In the genomic region with DNA sequence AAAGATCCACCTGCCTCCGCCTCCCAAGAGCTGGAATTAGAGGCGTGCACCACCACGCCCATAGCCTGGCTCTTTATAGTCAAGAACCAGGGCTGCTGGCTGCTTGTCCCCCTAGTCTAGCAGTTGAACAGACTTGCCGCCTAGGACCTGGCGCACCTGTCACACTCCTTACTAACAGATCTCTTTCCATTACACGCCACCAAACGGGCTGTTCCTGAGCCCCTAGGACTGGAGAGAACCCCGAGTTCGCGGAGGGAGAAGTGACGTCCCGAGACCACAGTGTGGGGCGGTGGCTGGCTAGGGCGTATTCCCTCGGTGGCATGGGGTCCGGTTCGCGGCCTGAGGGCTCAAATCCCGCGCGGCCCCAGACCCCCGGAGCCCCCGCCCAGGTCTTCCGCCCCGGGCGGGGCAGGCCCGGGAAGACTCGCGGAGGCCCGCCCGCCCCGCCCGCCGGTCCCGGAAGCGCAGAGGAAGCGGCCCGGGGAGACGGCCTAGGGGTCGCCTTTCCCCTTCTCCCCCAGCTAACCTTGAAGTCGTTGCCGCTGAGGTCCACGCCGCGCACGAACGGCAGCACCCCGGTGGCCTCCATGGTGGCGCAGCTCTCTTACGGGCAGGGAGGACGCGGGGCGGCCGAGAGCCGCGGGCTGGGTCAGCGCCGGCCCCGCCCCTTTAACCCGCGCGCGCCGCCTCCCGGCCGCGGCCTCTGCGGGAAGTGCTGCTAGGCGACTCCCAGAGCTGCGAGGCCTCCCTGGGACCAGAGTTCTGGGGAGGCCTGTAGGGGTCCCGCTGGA, we compare ENCODE assay signal across 8 mouse cellular contexts. TPM values are rescaled to one million over a fixed set of nuclear protein-coding genes. Genes with fewer than 3 reads are reported as not detected.
A peak's percentile ranks its signal among the peaks of the same experiment; 100 is the strongest.
DNase-seq lines count a peak whose midpoint lies in the region; ATAC-seq and TF ChIP-seq lines count a peak whose summit lies in the region.

Flii (minus strand) TSS at position 663 of the 791 bp plus-strand sequence.

- ATAC-seq in embryonic facial prominence, embryonic 15.5 days (ENCODE audit: insufficient number of reproducible peaks, low FRiP score, low TSS enrichment, low read depth) = peak; percentile 75
- peak; percentile 71 for ATAC-seq in kidney, embryonic 14.5 days (ENCODE audit: low FRiP score, low TSS enrichment)
- peak; percentile 15 for ATAC-seq in monocyte, adult 5-6 weeks (replicated peaks; ENCODE audit: insufficient number of reproducible peaks, low FRiP score, low TSS enrichment, poor library complexity, severe bottlenecking)

- peaks cover 5% of the 10 kb centered on the region; the same call in 1 of the 2 replicates for H3K4me1 ChIP-seq in bone marrow, adult 2 months (ENCODE audit: control insufficient read depth, insufficient read depth, low read length)
- H3K4me1 ChIP-seq in embryonic facial prominence, embryonic 15.5 days = peaks cover 30% of the 10 kb centered on the region
- H3K4me1 ChIP-seq in kidney, embryonic 14.5 days (ENCODE audit: control insufficient read depth, insufficient read depth, low read length) = peaks cover 18% of the 10 kb centered on the region
- peaks cover 34% of the 10 kb centered on the region for H3K4me1 ChIP-seq in liver, adult 2 months (ENCODE audit: control insufficient read depth, insufficient read depth, low read length)

- peak within 1 kb of the TSS; percentile 95 for H3K4me3 ChIP-seq in bone marrow, adult 2 months (replicated peaks; ENCODE audit: control insufficient read depth, low read depth, low read length)
- H3K4me3 ChIP-seq in embryonic facial prominence, embryonic 15.5 days (replicated peaks) = peak within 1 kb of the TSS; percentile 94
- peak within 1 kb of the TSS; percentile 93 for H3K4me3 ChIP-seq in kidney, embryonic 14.5 days (ENCODE audit: low read length)
- peak within 1 kb of the TSS; percentile 99 for H3K4me3 ChIP-seq in liver, adult 2 months (ENCODE audit: insufficient read depth, low read depth, low read length)

- H3K79me2 ChIP-seq in liver, adult 2 months (ENCODE audit: control insufficient read depth, insufficient read depth, low read length) = peaks cover 9% of the 10 kb centered on the region; the same call in 1 of the 2 replicates

- WGBS in bone marrow, adult 2 months = under 1% methylated on average over 71 of the region's 71 CpGs
- WGBS in embryonic facial prominence, embryonic 15.5 days = under 1% methylated on average over 69 of the region's 71 CpGs
- WGBS in kidney, embryonic 14.5 days = 1% methylated on average over 59 of the region's 71 CpGs
- WGBS in liver, adult 2 months = under 1% methylated on average over 66 of the region's 71 CpGs

- peak; percentile 86 to 88 for DNase-seq in B cell, adult 2 months
- DNase-seq in heart, adult 9 months (ENCODE audit: low spot score in 2 of 2) = peak; percentile 80 to 85
- peak; percentile 65 for DNase-seq in liver, adult 2 months (ENCODE audit: extremely low read depth, low read depth, low spot score)
- peak; percentile 86 to 95 for DNase-seq in spleen, postnatal 4 days (ENCODE audit: low spot score in 2 of 2)

- peak within 1 kb of the TSS; percentile 79 for H3K9ac ChIP-seq in embryonic facial prominence, embryonic 15.5 days
- peak within 1 kb of the TSS; percentile 91 for H3K9ac ChIP-seq in kidney, embryonic 14.5 days (ENCODE audit: low read depth, low read length)
- peak within 1 kb of the TSS; percentile 99 for H3K9ac ChIP-seq in liver, adult 2 months (ENCODE audit: low read depth, low read length)

- TF ChIP-seq CTCF in bone marrow, adult 2 months (IDR thresholded peaks at IDR 0.05; ENCODE audit: control insufficient read depth, insufficient read depth, low read length) = peak; percentile 49; the same call in 1 of the 2 replicates
- TF ChIP-seq CTCF in liver, adult 2 months (IDR thresholded peaks at IDR 0.05; ENCODE audit: low read depth, low read length) = peak; percentile 53

- H3K27ac ChIP-seq in bone marrow, adult 2 months (ENCODE audit: control insufficient read depth, insufficient read depth, low read depth, low read length, poor library complexity) = peak within 1 kb of the TSS; percentile 96
- peak within 1 kb of the TSS; percentile 94 for H3K27ac ChIP-seq in embryonic facial prominence, embryonic 15.5 days (replicated peaks)
- peak within 1 kb of the TSS; percentile 84 for H3K27ac ChIP-seq in kidney, embryonic 14.5 days (ENCODE audit: low read depth, low read length)
- peak within 1 kb of the TSS; percentile 86 for H3K27ac ChIP-seq in liver, adult 2 months (replicated peaks; ENCODE audit: insufficient read depth, low read depth, low read length)

- no peaks in the 10 kb centered on the region for H3K9me3 ChIP-seq in embryonic facial prominence, embryonic 15.5 days (replicated peaks)
- H3K9me3 ChIP-seq in kidney, embryonic 14.5 days (ENCODE audit: control insufficient read depth, low read length) = no peaks in the 10 kb centered on the region

- no peaks in the 10 kb centered on the region for H3K27me3 ChIP-seq in embryonic facial prominence, embryonic 15.5 days
- no peaks in the 10 kb centered on the region for H3K27me3 ChIP-seq in kidney, embryonic 14.5 days (ENCODE audit: control insufficient read depth, insufficient read depth, low read length)
- H3K27me3 ChIP-seq in liver, adult 2 months (ENCODE audit: control insufficient read depth, insufficient read depth, low read length) = no peaks in the 10 kb centered on the region

- H3K36me3 ChIP-seq in embryonic facial prominence, embryonic 15.5 days = peaks cover 48% of the 10 kb centered on the region
- peaks cover 44% of the 10 kb centered on the region for H3K36me3 ChIP-seq in kidney, embryonic 14.5 days (ENCODE audit: control insufficient read depth, insufficient read depth, low read length)
- H3K36me3 ChIP-seq in liver, adult 2 months (ENCODE audit: control insufficient read depth, insufficient read depth, low read length) = peaks cover 6% of the 10 kb centered on the region; the same call in 1 of the 2 replicates

- peak; percentile 60; the same call in 1 of the 2 replicates for TF ChIP-seq POLR2A in bone marrow, adult 2 months (IDR thresholded peaks at IDR 0.05; ENCODE audit: borderline replicate concordance, control insufficient read depth, low read depth, low read length)
- peak; percentile 45; the same call in 1 of the 2 replicates for TF ChIP-seq POLR2A in liver, adult 2 months (IDR thresholded peaks at IDR 0.05; ENCODE audit: extremely low read depth, insufficient read depth, low read length)

- peak within 1 kb of the TSS; percentile 77 for H3K4me2 ChIP-seq in embryonic facial prominence, embryonic 15.5 days (replicated peaks)
- H3K4me2 ChIP-seq in kidney, embryonic 14.5 days (replicated peaks; ENCODE audit: low read depth, low read length) = peak within 1 kb of the TSS; percentile 50

RNA-seq across cellular contexts. Expression of gene Flii, which starts in this region (rescaled TPM):
- 39.0 and 41.0 TPM in 2 replicates for polyA plus RNA-seq in bone marrow, adult 2 months (2011; ENCODE audit: insufficient read depth, insufficient read length, low replicate concordance, missing spikeins)
- polyA plus RNA-seq in embryonic facial prominence, embryonic 15.5 days (2015; fragmentation: Nextera tagmentation; extraction: Ambion mirVana) = 76.0 and 80.4 TPM in 2 replicates
- polyA plus RNA-seq in kidney, embryonic 14.5 days (2014; fragmentation: Nextera tagmentation; extraction: Ambion mirVana) = 46.8 and 71.9 TPM in 2 replicates
- total RNA-seq in liver, adult 2 months (2014; rRNA removed) = 33.4 and 35.1 TPM in 2 replicates
- 82.7 and 86.7 TPM in 2 replicates for polyA plus RNA-seq in liver, adult 2 months (2012; rRNA removed)
- 279 to 316 TPM (median 279 TPM) in 3 replicates for total RNA-seq in monocyte, adult 5-6 weeks (2017)

Comparison
In these comparisons a context has a peak if more than half of its experiments do, and no peak if none do; other contexts are left out.
1. Peak in every context shown above with its lines: DNase-seq, ATAC-seq, H3K4me3 ChIP-seq and H3K27ac ChIP-seq.
2. ATAC-seq: peak in every context shown above with its lines; median percentile 75 in embryonic facial prominence, embryonic 15.5 days; 71 in kidney, embryonic 14.5 days; 15 in monocyte, adult 5-6 weeks.